Mouse (Mus musculus) right cerebral cortex, postnatal 25 days (tissue): Measurements from ENCODE around the gene Gprin2.
A peak's percentile ranks its signal among the peaks of the same experiment; 100 is the strongest.

Experiments used
- DNase-seq: peaks from one replicate; pipeline ENCODE4 v3.0.0; 2022

Gprin2 gene

DNA sequence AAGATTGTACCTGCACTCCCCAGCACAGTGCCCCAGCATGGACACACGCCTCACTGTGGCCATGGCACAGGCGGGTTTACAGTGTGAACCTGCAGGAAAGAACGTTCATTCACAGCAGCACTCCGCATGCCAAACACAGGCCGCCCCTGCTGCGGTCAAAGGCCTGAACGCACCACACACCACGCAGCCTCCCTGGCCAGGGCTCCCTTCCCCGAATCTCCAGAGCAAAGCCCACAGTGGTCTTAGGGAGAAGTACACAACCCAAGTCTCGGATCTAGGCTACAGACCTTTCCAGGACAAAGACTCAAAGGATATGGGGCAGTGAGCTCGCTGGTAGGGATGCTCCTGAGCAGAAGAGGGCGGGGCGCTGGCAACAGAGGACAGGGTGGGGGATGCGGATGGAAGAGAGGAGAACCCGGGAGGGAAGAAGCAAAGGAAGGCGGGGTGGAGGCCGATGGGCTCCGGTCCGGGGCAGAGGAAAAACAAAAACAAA lies 669 bp downstream of the Gprin2 start:
- DNase-seq, result no peak

DNA sequence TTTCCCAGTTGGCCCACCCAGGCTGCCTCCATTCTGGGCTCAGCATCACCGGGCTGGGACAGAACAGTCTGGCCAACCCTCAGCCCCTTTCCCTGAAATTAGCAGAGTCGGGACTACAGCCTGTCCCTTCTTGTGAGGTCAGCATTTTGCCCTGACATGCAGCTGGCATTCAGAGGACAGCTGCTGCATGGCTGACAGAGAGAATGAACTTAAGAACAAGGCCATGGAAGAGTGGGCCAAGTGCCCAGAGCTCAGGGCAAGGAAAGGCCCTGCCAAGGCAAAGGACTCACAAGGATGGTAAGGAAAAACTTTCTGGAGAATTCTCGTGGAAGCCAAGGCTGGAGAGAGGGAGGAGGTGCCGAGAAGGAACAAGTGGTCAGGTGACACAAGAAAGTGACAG lies 4.7 kb downstream of the Gprin2 start:
- DNase-seq, result no peak

DNA sequence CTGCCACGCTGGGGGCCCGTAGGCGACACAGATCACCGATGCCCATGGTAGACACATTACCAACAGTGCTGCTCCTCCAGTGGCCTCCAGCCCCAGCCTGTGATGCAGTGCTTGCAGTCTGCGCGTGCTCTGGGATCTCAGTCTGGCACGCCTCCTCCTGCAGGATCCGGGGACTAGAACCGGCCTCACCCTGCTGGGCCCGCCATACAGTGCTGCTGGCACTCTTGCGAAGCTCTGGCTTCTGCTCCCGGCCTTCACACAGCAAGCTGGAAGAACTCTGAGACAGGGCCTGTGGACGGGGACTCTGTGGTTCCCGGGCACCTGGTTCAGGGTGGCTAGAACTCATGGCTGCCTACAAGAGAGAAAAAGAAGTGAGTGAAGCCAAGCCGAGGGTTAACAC lies 6.0 kb downstream of the Gprin2 start:
- DNase-seq, result no peak

DNA sequence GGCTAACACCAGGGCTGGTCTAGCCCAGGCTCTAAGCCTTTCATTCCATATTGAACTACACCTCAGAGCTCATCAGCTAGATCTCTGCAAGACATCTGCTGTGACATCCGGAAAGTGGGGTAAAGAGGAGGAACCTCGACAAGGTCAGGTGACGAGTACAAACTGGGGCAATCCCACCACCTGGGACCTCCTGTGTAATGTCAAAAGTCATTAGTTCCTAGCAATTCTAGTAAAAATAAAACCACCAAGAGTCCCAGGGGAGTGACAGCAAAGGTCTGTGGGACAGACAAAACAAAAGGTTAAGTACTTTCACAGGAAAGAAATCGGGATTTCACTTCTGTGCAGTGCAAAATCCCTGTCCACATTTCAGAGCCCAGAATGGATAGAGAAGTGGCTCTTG lies 7.6 kb downstream of the Gprin2 start:
- DNase-seq, result no peak

DNA sequence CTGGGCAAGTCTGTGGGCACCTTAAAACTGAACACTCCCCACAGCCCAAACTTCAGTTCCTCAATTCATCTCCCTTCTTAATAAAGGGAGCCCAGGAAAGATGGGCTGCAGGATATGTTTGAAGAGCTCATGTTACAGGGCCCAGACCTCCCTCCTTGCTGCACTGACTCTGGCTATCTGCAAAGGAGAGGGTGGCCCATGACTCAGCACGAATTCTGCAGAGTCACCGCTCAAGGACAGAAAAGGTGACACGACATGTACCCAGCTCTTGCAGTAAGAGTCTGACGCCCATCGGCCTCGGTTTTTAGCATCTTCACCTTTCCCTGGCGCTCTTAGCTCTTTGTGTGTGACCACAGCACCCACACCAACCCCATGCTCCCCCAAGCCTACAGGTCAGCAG lies 11.1 kb downstream of the Gprin2 start:
- DNase-seq, result no peak

DNA sequence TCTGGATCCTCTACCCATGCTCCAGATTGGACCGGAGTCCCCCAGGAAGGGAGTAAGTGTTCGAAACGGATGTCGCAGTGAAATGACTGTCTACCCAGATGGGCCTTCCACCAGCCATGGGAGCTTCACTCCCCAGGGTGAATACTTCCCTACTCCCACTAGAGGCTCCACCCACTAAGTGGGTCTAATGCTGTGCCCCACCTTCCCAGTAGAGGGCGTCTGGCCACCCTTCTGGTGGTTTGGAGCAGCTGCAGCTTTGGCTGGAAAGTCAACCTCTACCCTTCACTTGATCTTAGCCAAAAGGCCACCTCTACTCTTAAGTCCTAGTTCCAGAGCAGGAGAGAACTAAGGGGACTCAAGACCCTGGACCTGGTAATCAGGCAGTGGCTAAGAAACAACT lies 12.8 kb downstream of the Gprin2 start:
- no peak for DNase-seq

DNA sequence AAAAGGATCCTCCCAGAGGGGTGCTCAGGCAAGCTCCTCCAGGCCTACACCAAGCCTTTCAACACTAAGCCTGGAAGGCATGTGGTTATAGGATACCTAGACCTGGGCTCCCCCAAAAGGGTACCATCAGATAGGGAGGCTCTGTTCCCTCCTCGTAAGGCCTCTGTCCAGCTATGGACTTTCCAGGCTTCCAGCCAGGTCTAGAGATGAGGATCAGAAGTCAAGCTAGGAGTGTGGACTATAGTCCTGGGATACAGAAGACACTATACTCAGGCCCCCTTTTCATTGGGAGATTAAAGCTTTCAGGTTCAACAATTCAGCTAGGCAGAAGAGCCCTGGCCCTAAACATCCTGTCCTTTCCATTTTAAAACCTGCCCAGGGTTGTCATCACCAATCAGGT lies 18.4 kb downstream of the Gprin2 start:
- DNase-seq, result no peak

DNA sequence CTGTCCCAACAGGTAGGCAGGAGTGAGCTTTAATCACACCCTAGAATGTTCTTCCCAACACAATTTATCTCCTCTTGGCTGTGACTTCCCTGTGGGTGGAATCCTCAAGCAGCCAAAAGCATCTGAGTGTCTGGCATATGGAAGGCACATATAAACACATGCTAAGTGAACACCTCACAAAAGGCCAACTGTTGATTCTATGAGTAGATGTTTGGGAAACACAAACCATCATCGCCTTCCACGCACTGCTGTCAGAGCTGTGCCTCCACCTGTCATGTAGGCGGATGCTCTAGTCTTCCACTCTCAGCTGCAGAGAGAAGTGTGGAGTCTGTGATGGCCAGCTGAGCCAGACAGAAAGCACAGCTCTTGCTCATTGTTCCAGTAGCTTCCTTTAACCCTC lies 22.1 kb downstream of the Gprin2 start:
- DNase-seq, result peak; percentile 69

DNA sequence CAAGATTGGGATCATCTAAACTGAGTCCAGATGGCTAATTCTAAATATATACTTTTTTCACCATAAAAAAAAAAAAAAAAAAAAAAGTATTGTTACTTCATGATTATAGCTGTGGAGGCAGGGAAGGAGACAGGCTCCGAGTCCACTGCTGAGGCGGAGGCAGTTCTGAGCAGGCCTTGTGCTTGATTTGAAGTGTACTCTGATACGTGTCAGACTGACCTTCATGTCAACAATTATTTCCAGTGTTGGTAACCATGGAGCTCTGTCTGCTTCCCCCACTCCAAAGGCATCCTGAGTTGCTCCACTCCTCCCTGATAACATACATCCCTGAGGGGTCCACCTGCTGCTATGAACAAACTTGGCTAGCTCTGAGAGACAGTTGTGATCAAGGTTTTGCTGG lies 30.3 kb downstream of the Gprin2 start:
- DNase-seq, result no peak

DNA sequence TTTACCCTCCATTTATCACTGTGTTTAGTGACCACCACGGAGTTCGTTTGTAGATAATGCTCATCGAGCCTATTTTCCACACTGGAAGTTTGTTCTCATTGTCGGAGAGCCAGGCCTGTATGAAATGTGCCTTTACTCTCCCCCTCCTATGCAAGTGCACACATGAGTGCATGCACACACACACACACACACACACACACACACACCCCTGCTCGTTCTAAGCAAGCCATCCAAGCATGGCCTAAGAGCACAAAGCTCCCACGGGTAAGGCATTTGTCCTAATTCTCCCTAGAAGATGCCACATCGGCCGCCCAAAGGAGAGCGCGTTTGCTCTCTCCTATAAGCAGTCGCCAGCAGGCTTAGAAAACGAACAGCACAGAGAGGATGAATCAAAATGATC lies 45.7 kb downstream of the Gprin2 start:
- DNase-seq, result no peak

DNA sequence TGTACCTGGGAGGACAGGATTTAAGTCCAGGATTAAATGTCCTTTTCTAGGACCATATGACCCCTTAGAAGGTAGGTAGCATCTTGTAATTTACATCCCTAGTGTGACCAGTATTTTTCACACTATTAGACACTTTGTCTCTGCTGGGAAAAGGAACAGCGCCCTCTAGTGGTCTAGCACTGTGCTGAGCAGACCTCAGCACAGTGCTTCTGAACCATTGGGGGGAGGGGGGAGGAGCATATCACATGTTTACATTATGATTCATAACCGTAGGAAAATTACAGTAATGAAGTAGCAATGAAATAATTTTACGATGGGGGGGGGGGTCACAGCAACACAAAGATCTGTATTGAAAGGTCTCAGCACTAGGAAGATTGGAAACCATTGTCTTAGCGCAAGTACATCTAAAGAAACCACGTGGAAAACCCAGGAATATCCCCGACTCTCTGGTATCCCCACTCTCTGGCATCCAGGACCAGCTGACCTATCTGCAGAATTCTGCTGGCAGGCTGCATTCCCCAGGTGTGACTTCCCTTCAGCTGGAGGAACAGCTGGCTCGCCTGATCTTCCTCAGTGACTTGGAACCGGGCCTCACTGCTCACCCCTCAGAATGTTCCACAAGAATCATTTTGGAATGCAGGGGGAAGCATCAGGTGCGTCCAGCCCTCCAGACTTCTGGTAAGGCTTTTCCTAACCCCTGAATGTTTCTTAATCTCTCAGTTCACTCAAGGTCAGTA lies 46.7 kb downstream of the Gprin2 start:
- peak; percentile 15 for DNase-seq

DNA sequence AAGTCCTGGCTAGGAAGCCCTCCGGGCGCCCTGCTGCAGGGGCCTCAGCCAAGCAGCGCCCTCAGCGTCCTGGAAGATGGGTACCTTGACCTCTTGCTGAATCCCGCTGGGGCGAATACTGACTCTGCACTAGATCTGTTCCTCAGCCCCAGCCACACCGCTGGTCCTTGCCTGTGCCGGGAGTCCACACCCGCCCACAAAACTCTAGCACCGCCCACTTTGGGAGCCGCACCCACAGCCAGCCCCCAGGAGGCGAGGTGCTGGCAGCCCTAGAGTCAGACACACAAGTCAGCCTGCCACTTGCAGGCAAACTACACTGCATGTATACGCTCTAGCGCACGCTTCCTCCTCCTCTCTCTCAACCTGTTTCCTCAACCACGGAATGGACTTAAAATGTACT lies 49.1 kb downstream of the Gprin2 start, which contains the start of gene Npy4r:
Npy4r (minus strand) TSS at position 148 of the 400 bp plus-strand sequence.
- peak; percentile 7 for DNase-seq

DNA sequence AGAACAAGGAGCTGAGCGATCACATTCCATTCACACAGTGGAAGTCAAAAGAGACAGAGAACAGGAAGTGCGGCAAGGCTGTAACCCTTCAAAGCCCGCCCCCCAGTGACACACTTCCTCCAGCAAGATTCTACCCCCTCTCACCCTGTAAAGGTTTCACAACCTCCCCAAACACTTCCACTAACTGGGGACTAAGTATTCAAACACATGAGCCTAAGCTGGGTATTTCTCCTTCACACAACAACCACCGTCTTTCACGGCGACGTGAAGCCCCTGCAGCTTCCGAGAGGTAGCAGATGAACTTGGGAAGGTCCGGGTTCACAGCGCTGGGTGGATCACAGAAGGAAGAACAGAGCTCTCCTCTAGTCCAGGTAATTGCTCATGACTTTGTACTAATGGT lies 58.5 kb downstream of the Gprin2 start:
- DNase-seq, result no peak

DNA sequence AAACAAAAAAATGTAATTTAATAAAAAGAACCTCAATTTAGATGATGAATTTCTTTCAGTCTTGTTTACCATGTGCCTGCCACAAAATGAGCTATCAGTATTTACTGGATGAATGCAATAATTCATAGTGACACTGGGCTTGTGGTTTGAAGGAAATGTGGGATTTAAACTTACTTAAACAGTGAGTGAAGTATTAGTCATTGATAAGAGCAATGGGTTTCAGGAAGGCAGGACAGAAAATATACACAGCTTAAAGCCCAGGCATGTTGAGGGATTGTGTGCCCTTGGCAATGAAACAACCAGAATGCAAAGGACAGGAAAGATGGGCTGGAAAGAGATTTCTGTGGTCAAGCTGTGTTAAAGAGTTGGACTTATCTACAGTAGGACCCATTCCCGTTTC lies 59.1 kb downstream of the Gprin2 start:
- DNase-seq, result no peak

DNA sequence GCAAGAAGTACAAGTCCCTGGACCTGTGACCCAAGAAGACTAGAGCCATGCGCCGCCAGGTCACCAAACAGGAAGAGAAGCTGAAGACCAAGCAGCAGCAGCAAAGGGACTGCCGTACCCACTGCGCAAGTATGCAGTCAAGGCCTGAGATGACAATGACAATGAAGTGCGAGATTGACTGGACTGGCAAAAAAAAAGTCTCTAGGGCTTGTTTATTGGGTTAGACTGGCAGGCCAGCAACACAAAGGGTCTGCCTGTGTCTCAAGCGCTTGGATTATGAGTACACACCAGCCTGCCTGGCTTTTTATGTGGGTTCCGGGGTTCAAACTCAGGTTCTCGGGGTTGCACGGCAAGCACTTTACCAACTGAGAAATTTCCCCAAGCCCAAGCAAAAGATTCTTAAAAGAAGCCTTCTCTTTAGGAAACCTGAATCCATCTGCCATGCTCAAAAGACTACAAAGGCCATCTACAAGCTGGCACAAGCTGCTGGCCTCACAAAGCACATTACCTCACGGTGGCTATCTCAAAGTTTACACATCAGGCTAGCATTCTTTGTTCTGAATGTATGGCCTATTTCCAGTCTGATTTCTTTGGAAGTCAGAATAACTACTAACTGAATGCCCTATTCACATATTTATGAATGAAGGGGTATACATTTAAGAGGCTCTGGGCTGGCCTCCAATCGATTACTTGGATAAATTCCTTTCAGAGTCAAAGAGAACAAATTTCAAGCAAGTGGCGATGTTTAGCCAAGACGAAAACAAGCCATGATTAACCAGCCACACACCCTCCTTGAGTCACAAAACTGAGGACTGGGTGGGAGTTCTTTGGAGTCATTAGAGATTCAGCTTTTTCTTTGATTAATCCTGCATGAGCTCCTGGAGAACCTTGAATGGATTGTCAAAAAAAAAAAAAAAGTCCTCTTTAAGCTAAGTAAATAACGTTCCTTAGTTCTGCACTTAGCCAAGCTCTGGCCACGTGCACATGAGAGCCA lies 61.5 kb downstream of the Gprin2 start:
- DNase-seq, result no peak
